Mouse (Mus musculus): ENCODE measurements at regions not wholly inside any gene's neighbourhood (a gene's known extent, or its start where the extent isn't known, plus 50 kb on each side); places are given as distances from the start of the nearest gene placed in this dataset.

GRCm38 (mm10) chr10:71798638-71799037 is 451.1 kb downstream of the Ipmk start:
- H3K9ac ChIP-seq (ENCODE audit: low read depth, low read length), result no peak overlapping the region
- no peaks in the 10 kb centered on the region for H3K36me3 ChIP-seq (ENCODE audit: control insufficient read depth, insufficient read depth, low read length)
- no peak for ATAC-seq
- no peak overlapping the region for H3K4me3 ChIP-seq (ENCODE audit: low read depth, low read length)
- no peak overlapping the region for H3K27ac ChIP-seq (ENCODE audit: low read length)
- no peaks in the 10 kb centered on the region for H3K4me1 ChIP-seq (ENCODE audit: control insufficient read depth, insufficient read depth, low read length)
- 92% methylated on average over 2 of the region's 2 CpGs for WGBS
- no peak overlapping the region for H3K4me2 ChIP-seq (ENCODE audit: low read length)
- no peaks in the 10 kb centered on the region for H3K27me3 ChIP-seq (ENCODE audit: control insufficient read depth, insufficient read depth, low read depth, low read length)
- H3K9me3 ChIP-seq (replicated peaks; ENCODE audit: control insufficient read depth, low read length, poor library complexity, severe bottlenecking), result no peaks in the 10 kb centered on the region

DNA sequence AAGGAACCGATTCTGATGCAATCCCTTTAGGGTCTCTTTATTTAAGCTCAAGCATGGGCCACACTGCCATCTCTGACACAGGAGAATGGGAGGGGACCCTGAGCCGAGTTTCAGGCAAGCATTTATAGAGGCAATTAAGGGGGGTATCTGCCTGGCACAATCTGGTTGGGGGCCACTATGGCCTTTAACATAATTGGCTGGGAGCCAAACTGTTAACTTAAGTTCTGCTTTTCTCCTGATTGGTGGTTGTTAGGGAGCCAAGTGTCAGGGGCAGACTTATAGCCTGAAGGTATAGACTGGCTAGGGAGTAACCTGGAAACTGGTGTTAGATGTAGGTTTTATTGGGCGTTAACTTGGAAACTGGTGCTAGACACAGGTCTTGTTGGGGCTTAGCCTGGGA is 454.9 kb downstream of the Ipmk start:
- no peak overlapping the region for H3K4me3 ChIP-seq (ENCODE audit: low read depth, low read length)
- WGBS, result 80% methylated on average over 3 of the region's 3 CpGs

DNA sequence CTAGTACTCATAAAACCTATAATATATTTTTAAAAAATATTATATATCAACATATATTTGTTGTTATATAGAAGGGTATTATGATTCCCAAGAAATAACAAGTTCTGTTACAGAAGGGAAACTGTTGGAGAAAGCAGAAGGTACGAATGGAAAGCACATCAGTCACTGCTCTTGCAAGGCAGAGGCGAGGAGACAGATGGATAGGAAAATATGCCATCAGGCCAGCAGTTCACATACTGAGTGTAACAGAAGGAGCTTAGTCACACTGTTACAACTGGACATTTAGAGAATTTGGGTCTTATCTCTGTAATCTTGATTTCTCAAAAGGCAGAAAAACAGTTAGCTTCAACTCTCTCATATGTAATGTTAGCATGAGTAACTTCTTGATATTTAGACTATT is 485.1 kb downstream of the Ipmk start:
- H3K9me3 ChIP-seq (replicated peaks; ENCODE audit: control insufficient read depth, low read length, poor library complexity, severe bottlenecking), result no peaks in the 10 kb centered on the region
- H3K27me3 ChIP-seq (ENCODE audit: control insufficient read depth, insufficient read depth, low read depth, low read length), result no peaks in the 10 kb centered on the region
- no peak for ATAC-seq
- no peaks in the 10 kb centered on the region for H3K36me3 ChIP-seq (ENCODE audit: control insufficient read depth, insufficient read depth, low read length)
- no peak overlapping the region for H3K4me3 ChIP-seq (ENCODE audit: low read depth, low read length)
- no peaks in the 10 kb centered on the region for H3K4me1 ChIP-seq (ENCODE audit: control insufficient read depth, insufficient read depth, low read length)
- 81% methylated on average over 2 of the region's 2 CpGs for WGBS
- no peak overlapping the region for H3K27ac ChIP-seq (ENCODE audit: low read length)
- H3K4me2 ChIP-seq (ENCODE audit: low read length), result no peak overlapping the region
- no peak overlapping the region for H3K9ac ChIP-seq (ENCODE audit: low read depth, low read length)

More for the DNA sequence above, 454.9 kb downstream of the Ipmk start:
- no peak for ATAC-seq
- no peak overlapping the region for H3K4me2 ChIP-seq (ENCODE audit: low read length)
- no peaks in the 10 kb centered on the region for H3K27me3 ChIP-seq (ENCODE audit: control insufficient read depth, insufficient read depth, low read depth, low read length)
- H3K27ac ChIP-seq (ENCODE audit: low read length), result no peak overlapping the region
- no peaks in the 10 kb centered on the region for H3K4me1 ChIP-seq (ENCODE audit: control insufficient read depth, insufficient read depth, low read length)
- H3K9ac ChIP-seq (ENCODE audit: low read depth, low read length), result no peak overlapping the region
- H3K36me3 ChIP-seq (ENCODE audit: control insufficient read depth, insufficient read depth, low read length), result no peaks in the 10 kb centered on the region
- no peaks in the 10 kb centered on the region for H3K9me3 ChIP-seq (replicated peaks; ENCODE audit: control insufficient read depth, low read length, poor library complexity, severe bottlenecking)

DNA sequence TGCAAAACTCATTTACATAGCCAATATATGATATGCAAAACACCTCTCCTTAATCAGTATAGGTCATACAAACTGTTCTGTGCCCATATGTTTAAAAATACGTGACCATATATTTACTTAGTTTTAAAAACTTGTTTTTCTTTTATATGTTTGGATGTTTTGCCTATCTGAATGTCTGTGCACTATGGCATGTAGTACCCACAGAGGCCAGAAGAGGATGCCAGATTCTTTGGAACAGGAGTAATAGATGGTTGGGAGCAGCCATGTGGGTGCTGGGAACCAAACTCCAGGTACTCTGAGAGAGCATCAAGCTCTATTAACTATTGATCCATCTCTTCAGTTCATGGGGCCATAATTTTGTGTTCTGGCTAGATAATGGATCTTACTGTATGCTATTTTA is 487.5 kb downstream of the Ipmk start:
- Histone ChIP-seq H3K4me1 (ENCODE audit: control insufficient read depth, insufficient read depth, low read length) (no peaks in the 10 kb centered on the region), H3K36me3 (ENCODE audit: control insufficient read depth, insufficient read depth, low read length) (no peaks in the 10 kb centered on the region), H3K9me3 (replicated peaks; ENCODE audit: control insufficient read depth, low read length, poor library complexity, severe bottlenecking) (no peaks in the 10 kb centered on the region), H3K27me3 (ENCODE audit: control insufficient read depth, insufficient read depth, low read depth, low read length) (no peaks in the 10 kb centered on the region), H3K9ac (ENCODE audit: low read depth, low read length) (no peak overlapping the region), H3K27ac (ENCODE audit: low read length) (no peak overlapping the region), H3K4me3 (ENCODE audit: low read depth, low read length) (no peak overlapping the region), H3K4me2 (ENCODE audit: low read length) (no peak overlapping the region)
- ATAC-seq, result no peak
- 66% methylated on average over 1 of the region's 1 CpGs for WGBS

DNA sequence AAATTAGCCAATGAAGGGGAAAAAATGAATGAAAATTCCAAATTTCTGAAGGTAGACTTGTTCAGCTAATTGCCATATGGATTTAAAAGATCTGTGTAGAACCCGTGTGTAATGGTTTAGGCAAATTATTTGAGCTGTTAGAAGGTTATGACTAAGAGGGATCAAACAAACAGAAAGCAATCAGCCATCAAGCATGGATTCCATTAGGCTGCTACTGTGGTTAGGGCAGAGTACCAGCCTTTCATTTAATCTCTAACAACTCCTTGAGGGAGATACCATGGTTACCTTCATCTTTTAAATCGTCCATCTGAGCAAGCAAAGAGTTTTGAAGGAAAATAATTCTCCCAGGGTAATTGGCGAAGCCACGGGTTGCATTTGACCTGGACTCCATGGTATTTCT is 509.5 kb downstream of the Ipmk start:
- H3K4me1 ChIP-seq (ENCODE audit: control insufficient read depth, insufficient read depth, low read length), result peaks cover 5% of the 10 kb centered on the region
- 40% methylated on average over 4 of the region's 4 CpGs for WGBS
- no peak overlapping the region for H3K9ac ChIP-seq (ENCODE audit: low read depth, low read length)
- H3K27me3 ChIP-seq (ENCODE audit: control insufficient read depth, insufficient read depth, low read depth, low read length), result no peaks in the 10 kb centered on the region
- H3K4me2 ChIP-seq (ENCODE audit: low read length), result peak overlapping the region; percentile 35
- ATAC-seq, result peak; percentile 76
- H3K4me3 ChIP-seq (ENCODE audit: low read depth, low read length), result no peak overlapping the region
- H3K36me3 ChIP-seq (ENCODE audit: control insufficient read depth, insufficient read depth, low read length), result no peaks in the 10 kb centered on the region
- no peaks in the 10 kb centered on the region for H3K9me3 ChIP-seq (replicated peaks; ENCODE audit: control insufficient read depth, low read length, poor library complexity, severe bottlenecking)
- H3K27ac ChIP-seq (ENCODE audit: low read length), result no peak overlapping the region; the same call in 1 of the 2 replicates

DNA sequence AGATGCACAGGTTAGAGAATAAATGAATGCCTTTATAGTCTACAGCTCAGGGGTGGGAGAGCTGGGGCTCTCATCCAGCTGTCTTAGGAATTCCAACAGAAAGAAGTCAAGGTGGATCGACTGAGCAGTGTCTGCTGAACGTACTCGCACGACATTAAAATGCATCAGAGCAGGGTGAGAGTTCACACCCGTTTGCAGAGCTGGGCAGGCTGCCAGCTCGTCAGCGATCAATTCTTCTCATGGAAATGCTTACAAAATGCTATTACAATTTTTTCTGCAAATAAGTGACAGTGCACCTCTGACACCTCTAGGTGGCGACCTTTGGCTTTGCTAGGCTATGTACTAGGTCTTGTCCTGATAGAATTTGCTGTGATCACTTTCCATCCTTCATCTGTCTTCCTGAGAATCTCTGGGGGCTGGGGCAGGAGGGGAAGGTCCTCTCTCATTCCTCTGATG is 510.0 kb downstream of the Ipmk start:
- H3K9me3 ChIP-seq (replicated peaks; ENCODE audit: control insufficient read depth, low read length, poor library complexity, severe bottlenecking), result no peaks in the 10 kb centered on the region
- no peaks in the 10 kb centered on the region for H3K27me3 ChIP-seq (ENCODE audit: control insufficient read depth, insufficient read depth, low read depth, low read length)
- peak overlapping the region; percentile 35 for H3K4me2 ChIP-seq (ENCODE audit: low read length)
- 11% methylated on average over 8 of the region's 8 CpGs for WGBS
- H3K36me3 ChIP-seq (ENCODE audit: control insufficient read depth, insufficient read depth, low read length), result no peaks in the 10 kb centered on the region
- H3K4me1 ChIP-seq (ENCODE audit: control insufficient read depth, insufficient read depth, low read length), result peaks cover 5% of the 10 kb centered on the region
- H3K4me3 ChIP-seq (ENCODE audit: low read depth, low read length), result no peak overlapping the region
- 0 out of 2 replicates have a peak overlapping the region, but pooled peaks have one; percentile 40 for H3K9ac ChIP-seq (ENCODE audit: low read depth, low read length)
- ATAC-seq, result peak; percentile 96
- H3K27ac ChIP-seq (ENCODE audit: low read length), result peak overlapping the region; percentile 2; the same call in 1 of the 2 replicates

- Histone ChIP-seq H3K36me3 (ENCODE audit: control insufficient read depth, insufficient read depth, low read length) (no peaks in the 10 kb centered on the region), H3K4me1 (ENCODE audit: control insufficient read depth, insufficient read depth, low read length) (no peaks in the 10 kb centered on the region), H3K9ac (ENCODE audit: low read depth, low read length) (no peak overlapping the region), H3K4me3 (ENCODE audit: low read depth, low read length) (no peak overlapping the region), H3K27me3 (ENCODE audit: control insufficient read depth, insufficient read depth, low read depth, low read length) (no peaks in the 10 kb centered on the region), H3K27ac (ENCODE audit: low read length) (no peak overlapping the region), H3K4me2 (ENCODE audit: low read length) (no peak overlapping the region), H3K9me3 (replicated peaks; ENCODE audit: control insufficient read depth, low read length, poor library complexity, severe bottlenecking) (no peaks in the 10 kb centered on the region)
- no peak for ATAC-seq
- WGBS, result 72% methylated on average over 2 of the region's 2 CpGs
Observed at GRCm38 (mm10) chr10:71893726-71894125, 546.2 kb downstream of the Ipmk start.

GRCm38 (mm10) chr10:71905029-71905428 is 557.5 kb downstream of the Ipmk start:
- no peaks in the 10 kb centered on the region for H3K36me3 ChIP-seq (ENCODE audit: control insufficient read depth, insufficient read depth, low read length)
- no peaks in the 10 kb centered on the region for H3K9me3 ChIP-seq (replicated peaks; ENCODE audit: control insufficient read depth, low read length, poor library complexity, severe bottlenecking)
- H3K4me3 ChIP-seq (ENCODE audit: low read depth, low read length), result no peak overlapping the region
- 83% methylated on average over 4 of the region's 4 CpGs for WGBS
- no peak overlapping the region for H3K4me2 ChIP-seq (ENCODE audit: low read length)
- H3K27ac ChIP-seq (ENCODE audit: low read length), result no peak overlapping the region
- H3K27me3 ChIP-seq (ENCODE audit: control insufficient read depth, insufficient read depth, low read depth, low read length), result no peaks in the 10 kb centered on the region
- ATAC-seq, result no peak
- no peaks in the 10 kb centered on the region for H3K4me1 ChIP-seq (ENCODE audit: control insufficient read depth, insufficient read depth, low read length)
- H3K9ac ChIP-seq (ENCODE audit: low read depth, low read length), result no peak overlapping the region
